Mouse (Mus musculus) kidney, adult 18-20 months (tissue): ENCODE results near the gene Spr.
"Not testable (repeated sequence)": the region's sequence is repeated elsewhere in the genome, so short reads cannot be mapped to it uniquely, and the experiment has no call there.

ENCODE experiments used
- DNase-seq: peaks from one replicate; pipeline ENCODE4 v3.0.0; 2021

The Spr gene

DNA sequence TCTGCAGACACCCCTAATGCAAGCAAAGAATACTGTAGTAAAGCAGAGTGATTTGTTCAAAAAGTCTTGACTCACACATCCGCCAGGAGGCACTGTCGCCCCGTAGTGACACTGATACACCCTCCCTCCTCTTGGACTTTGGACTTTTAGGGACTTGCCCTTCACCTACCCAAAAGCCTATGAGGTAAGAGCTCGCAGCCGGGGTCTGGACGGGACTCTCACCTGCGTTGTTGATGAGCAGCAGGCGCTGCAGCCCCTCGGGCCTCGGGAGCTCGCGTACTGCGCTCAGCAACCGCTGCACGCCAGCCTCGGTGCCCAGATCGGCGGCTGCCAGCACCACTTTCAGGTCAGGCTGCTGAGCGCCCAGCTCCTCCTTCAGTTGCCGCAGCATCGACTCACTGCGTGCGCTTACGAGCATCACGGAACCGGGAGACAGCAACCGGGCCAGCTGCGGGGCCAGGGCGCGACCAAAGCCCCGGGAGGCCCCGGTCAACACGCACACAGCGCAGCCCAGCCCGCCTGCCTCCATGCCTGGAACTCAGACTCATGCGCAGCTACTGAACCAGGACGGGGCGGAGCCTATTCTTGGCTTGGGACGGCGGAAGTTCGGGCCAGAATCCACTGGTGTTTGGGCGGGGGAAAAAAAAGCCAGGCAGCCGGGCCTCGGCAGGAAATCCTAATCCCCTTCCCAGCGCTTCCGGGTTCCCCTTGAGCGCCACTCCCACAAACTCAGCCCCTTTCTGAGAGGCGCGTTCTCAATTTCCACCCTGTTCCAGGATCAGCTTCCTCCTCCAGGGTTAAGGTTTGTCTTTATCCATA, at the start of gene Spr:
TSS of gene Spr (minus strand) at position 550 of the 819 bp plus-strand sequence.
- DNase-seq, result peak; percentile 97

DNA sequence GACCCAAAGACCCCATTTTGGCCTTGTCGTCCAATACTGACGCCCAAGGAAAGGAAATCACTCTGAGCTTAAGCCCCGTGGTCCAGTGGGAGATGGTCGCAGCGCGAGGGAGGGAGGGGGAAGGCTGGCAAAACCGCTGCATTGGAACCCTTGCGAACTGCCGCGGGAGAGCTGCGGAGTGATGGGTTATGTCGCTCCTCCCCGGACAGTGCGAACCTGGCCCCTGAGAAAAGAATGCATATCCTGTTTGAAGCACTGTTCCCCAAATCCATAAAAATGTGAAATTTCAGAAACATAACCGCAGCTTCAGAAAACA, 49.1 kb upstream of the Spr start:
- DNase-seq, result no peak

DNA sequence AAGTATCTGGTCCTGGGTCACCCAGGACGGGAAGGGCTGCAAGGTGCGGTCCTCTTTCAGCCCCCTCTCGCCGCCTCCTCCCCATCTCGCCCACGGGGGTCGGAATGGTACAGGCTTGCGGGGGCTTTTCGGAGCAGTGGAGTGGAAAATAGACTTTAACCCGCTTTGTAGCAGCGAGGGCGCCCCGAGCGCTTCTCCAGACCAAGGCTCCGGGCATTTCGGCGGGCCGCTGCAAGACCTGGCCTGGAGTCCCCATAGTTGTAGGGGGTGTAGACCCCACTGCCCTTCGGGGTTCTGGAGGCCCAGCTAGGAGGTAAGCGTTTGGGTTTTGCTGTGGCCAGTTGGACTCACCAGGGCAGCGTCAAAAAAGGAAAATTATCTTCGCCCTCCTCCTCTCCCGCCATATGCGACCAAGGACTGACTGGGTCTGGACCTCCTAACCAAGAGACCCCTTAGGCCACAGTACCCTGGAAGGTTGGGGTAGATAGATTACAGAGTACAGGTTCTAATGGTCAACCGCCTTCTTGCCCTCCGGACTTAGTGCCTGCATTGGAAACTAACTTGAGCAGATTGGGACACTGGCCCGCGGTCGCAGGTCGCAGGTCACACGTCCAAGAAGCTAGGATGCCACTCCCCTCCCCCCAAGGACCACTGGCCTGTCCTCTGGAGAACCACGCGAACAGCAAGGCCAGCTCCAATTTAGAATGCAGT, 48.6 kb upstream of the Spr start:
- DNase-seq, result peak; percentile 78

DNA sequence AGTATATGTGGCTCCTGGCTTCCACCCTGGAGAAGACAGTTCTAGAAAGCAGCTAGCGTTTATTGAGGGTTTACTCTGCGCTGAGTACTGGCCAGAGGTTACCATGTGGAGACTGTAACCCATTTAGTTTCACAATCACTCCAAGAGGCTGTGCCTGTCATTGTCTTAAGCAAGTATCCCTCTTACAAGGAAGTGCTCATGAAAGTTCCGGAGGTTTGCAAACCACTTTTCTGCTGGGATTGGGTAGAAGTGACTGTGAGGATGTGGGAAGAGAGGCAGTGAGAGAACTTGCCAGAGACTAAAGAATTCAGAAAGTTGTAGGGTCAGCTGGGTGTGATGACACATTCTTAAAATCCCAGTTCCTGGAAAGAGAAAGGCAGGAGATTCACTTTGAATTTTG, 46.4 kb upstream of the Spr start:
- DNase-seq, result no peak

DNA sequence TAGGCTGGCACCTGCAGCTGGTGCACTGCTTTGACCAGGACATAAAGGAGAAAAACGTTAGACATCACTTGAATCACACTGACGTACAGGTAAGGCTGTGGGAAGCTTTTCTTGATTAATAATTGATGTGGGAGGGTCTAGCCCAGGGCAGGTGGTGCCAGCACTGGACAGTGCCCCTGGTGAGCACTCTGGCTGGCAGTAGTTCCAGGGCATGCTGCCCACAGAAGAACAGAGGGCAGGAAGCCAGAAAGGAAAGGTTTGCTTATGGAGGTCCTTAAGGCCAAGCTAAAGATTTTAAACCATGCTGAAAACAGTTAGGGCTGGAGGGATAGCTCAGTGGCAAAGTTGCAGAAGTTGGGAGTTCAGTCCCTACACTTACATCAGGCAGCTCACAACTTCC, 42.5 kb upstream of the Spr start:
- peak; percentile 78 for DNase-seq

DNA sequence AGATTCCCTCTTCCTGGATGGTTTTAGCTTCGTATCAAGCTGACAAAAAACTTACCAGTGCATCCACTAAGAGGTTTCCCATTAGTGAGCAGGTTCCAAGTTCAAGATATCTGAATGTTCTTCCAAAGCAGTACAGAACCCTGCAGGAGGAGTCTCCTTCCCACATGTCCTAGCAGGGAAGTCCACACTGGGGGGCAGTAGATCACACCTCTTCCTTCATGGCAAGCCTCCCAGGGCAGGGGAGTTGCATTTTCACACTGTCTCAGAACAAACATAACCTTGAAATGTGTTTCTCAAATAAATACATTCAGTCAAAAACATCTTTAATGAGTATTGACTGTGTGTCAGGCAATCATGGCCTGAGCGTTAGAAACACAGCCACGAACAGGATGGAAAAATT, 42.0 kb upstream of the Spr start:
- DNase-seq, result peak; percentile 41

DNA sequence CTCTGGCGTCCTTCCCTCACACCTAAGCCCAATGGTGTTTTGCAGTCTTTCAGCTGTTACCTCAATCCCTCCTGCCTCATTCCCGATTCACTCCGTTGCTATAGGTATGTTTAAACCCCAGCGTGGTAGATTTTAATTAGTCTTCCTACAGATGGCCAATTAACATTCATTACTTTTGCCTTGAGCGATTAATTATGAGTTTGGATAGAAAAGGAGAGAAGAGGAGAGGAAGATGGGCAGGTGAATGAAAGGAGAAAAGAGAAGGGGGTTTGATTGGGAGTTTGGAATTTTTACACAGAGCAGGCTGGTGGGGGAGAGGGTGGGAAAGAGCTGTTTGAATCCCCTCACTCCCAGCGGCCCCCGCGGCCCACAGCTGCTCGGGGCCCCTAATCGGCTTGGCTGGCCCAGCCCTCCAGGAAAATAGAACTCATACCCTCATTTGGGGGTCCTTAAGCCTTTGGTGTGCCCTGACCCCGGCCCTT, 27.9 kb upstream of the Spr start:
- no peak for DNase-seq

DNA sequence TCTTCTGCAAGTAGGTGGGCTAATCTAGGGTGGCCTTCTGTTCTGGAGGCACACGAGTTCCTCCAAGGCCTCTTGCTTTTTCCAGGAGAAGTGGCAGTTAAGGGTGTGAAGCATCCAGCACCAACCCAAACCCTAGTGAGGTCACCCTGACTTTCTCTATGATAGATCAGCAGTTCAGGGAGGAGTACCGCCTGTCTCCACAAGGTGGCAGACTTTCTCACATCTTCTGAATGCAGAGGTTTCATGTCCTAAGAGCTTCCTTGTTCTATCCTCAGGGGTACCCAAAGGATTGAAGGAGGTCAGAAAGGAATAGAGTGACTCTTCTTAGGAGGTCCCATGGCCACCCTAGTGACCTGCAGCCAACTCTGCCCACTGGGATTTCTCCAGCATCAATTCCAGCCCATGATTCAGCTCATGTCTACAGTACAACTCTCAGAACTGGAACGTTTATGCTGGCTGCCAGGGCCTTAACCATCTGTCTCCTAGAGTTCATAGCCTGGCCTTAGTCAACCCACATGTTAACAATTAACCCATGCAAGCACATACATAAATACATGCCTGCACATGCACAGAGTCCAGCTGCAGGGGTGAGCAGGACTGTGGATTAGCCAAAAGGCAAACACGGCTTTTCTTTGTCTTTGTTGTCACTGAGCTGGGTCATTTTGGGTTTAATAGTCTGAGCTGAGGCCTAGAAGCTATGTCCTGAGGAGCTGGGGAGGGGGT, 22.8 kb upstream of the Spr start:
- peak; percentile 89 for DNase-seq

DNA sequence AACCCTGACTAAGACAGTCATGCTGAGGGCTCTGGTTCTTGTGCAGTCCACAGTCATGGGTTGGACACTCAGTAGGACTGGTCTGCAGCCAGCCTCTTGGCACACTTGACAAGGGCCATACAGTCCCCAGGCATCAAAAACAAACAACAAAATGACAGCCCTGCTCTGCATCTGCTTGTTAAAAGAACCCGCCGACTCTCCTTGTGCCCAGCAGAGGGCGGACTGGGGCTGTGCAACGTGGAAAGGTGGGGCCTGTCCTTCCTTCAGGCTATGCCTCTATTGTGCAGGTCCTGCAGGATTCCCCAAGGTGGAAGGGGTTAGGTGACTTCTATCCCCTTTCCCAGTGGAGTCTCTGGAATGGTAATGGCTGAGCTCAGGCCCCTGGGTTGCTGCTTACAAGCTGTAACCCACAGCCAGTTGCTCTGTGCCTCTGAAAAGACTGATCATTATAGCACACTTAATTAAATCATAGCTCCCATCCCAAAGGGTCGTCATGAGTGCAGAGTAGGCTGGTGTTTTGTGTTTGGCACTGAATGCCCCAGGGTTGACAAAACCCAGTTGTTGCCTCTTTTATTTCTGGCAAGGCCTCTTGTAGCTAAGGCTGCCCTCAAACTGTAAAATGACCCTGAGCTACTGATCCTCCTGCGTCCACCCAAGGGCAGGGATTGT, 21.7 kb upstream of the Spr start:
- peak; percentile 67 for DNase-seq

DNA sequence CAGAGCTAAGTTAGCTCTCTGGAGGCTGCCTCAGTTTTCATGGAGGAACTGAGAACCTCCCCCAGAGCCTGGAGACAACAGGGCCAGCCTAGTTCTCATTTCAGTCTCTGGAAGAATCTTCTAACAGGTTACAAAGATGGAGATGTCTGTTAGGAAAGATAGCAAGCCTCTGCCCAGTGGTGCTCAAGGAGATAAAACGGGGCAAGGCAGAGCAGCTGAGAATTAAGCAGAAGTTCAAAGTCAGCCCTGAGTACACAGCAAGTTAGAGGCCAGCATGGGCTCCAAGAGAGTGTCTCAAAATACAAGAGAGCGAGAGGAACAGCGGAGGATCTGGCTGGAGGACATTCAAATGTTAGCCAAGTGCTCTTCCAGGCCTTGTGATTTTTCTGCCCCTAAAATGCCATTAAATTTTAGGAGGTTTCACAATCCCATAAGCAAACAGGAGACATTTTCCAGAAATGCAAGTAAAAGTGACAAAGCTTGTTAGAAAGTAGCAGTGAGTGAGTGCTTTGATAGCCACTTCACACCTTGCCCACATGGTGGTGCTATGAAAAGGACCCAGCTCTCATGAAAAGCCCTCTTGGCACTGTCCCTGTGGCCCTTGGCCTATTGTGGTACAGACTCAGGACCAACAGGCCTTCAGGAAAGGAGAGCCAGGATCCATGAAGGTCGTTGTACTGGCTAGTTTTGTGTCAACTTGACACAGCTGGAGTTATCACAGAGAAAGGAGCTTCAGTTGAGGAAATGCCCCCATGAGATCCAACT, 20.7 kb upstream of the Spr start:
- DNase-seq, result not testable (repeated sequence)

DNA sequence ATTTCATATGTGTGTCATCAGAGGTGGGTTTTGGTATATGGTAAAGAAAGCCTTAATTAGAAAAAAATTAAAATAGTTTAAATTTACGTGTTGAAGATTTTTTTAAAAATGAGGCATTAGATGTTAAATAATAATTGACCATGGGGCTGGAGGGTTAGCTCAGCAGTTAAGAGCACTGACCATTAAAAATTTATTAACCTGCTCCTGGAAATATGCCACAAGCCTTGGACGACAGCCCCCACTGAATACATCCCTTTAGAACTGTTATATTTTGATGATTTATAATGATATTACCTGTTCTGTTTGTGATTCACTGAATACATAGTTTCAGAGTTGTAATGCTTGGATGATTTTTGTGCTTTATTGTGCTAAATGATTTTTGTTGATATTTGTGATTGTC, 19.0 kb upstream of the Spr start:
- not testable (repeated sequence) for DNase-seq

DNA sequence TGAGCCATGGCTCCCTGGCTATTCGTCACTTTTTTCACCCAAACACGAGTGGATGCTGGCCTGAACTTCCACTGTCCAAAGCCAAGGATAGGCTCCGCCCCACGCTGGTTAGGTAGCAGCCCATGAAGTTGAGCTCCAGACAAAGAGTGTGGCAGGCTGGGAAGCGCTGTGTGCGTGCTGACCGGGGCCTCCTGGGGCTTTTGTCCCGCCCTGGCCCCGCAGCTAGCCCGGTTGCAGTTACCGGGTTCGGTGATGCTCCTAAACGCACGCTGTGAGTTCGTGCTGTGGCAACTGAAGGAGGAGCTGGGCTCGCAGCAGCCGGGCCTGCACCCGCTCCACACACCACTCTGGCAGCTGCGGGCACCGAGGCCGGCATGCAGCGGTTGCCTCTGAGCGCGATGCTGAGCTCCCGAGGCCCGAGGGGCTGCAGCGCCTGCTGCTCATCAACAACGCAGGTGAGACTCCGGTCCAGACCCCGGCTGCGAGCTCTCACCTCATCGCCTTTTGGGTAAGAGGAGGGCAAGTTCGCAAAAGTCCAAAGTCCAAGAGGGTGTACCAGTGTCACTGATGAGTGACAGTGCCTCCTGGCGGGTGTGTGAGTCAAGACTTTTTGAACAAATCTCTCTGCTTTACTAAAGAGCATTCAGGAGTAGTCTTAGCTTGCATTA, 17.4 kb upstream of the Spr start:
- peak; percentile 75 for DNase-seq

DNA sequence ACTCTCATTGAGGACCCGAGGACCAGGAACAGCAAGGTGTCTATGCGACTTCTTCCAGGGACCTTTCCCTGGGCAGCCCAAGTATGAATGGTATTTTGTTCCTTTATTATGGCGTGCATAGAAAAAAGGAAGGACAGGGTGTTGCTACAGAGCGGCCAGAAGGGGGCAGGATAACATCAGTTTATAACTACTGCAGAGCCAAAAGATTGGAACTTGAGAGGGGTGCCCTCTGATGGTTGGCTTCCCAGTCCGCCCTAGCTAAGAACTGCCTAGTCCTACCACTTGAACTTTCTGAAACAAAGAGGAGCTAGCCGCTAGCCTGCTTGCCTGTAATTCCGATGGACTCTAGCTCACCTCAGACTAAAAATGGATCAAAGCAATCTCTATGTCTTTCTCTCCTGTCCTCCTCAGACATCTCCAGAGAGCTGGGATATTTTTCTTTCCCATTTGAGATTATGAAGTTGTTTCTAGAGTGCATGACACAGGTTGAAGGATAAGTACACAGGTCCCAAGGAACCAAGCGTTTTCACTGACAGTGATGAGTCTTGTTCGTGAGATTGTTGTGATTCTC, 16.5 kb upstream of the Spr start:
- peak; percentile 74 for DNase-seq

DNA sequence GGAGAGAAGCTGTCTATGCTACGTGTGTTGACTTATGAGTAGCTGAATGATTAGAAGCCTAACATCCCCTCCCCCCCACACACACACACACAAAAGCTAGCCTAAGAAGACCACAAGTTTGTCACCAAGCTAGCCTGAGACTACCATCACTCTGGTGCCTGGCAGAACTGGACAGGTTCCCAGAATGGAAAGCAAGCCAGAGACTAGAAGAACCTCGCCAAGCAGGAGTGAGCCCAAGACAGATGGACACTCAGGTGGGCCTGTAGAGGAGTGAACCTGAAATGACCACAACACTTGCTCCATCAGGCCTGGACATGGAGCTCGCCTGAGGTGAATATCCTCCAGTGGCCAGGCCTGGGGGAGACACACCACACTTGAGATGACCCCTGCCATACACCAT, 12.8 kb upstream of the Spr start:
- DNase-seq, result no peak

DNA sequence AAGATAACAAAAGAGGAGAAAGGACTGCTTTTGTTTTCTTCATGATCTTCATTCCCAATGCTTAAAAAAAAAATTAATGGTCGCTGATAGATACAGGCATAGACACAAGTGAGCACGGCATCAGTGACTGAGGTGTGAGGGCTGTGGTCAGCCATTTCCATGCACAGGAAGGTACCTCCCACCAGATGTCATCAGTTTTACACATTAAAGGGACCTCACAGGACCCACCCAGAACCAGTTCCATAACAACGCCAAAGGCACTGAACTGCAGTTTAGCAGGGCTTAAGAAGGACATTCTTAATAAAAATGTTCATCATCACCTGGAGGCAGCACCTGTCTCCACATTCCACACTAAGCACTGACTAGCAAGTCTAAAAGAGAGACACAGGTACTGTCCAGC, 10.1 kb upstream of the Spr start:
- no peak for DNase-seq

DNA sequence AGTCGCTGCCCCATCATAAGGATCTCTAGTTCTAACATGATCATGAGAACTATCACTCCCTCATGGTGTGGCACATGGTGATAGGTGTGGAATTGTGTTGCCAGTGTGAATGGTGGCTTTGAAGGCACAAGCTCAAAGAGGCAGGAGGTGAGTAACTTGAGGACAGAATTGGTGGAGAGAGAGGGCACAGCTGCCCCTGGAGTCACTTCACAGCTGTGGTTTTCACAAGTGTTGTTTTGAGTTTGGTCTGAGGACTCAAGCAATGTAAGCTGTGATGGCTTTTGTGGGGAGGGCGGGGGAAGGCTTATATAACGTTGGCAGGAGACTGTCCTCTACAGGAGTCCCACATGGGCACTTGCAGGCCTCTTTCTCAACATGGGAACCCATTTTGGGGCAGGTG, 6.9 kb upstream of the Spr start:
- DNase-seq, result no peak

DNA sequence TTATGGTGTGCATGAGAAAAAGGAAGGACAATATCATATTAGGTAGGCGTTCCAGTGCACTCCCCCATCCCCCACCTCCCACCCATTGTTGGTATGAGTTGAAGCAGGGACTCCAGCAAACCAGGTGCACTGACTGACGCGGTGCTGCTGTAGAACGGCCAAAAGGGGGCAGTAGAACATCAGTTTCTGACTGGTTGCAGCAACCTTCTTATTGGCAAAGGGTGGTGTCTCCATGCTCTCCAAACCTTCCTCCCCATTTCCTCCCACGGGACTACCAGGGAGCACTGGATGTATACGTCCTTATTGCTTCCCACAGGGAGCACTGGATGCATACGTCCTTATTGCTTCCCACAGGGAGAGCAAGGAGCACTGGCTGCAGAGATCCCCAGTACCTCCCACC, 3.4 kb upstream of the Spr start:
- DNase-seq, result peak; percentile 54

DNA sequence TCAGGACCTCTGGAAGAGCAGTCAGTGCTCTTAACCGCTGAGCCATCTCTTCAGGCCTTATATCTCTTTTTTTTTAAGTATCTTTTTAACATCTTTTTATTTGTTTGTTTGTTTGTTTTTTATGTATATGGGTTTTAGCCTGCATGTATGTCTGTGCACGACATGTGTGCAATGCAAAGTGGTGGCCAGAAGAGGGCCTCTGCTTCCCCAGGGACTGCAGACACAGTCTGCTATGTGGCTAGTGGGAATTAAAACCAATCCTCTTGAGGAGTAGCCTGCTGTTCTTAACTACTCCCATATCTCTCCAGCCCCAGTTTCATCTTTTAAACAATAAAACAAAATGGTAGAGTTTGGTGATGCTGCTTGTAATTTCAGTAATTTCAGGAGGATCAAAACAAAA, 2.0 kb upstream of the Spr start:
- DNase-seq, result no peak

DNA sequence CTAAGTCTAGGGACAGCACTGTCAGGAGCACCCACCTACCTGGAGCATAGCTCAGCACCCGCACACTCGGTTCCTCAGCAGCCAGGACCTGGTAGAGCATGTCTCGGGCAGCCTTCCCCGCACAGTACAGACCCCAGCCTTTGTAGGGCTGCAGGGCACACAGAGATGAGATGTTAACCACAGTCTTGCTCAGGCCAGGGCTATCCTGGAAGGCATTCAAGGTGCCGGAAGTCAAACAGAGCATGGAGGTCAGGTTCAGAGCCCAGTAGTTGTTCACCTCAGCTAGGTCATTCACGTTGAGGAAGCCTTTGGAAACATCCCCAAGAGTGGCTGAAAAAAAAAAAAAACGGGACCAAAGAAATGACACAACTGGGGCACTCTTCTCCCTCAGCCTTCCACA, 782 bp downstream of the Spr start:
- DNase-seq, result not testable (repeated sequence)

DNA sequence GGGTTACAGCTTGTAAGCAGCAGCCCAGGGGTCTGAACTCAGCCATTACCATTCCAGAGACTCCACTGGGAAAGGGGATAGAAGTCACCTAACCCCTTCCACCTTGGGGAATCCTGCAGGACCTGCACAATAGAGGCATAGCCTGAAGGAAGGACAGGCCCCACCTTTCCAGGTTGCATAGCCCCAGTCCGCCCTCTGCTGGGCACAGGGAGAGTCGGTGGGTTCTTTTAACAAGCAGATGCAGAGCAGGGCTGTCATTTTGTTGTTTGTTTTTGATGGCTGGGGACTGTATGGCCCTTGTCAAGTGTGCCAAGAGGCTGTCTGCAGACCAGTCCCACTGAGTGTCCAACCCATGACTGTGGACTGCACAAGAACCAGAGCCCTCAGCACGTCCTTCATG, 4.8 kb downstream of the Spr start:
- peak; percentile 46 for DNase-seq

DNA sequence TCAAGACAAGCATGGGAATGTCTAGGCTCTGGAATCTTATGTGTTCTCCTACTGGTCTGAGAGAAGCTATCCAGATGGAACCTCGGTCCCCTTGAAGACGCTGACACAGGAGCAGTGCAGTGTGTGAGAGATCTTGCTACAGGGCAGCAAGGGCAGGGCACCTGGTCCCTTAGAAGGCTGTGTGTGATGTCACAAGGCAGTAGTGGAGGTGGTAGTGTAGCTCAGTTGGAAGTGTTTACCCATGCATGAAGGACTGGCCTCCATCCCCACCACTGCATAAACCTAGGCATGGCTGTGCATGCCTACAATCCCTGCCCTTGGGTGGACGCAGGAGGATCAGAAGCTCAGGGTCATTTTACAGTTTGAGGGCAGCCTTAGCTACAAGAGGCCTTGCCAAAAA, 5.3 kb downstream of the Spr start:
- not testable (repeated sequence) for DNase-seq

DNA sequence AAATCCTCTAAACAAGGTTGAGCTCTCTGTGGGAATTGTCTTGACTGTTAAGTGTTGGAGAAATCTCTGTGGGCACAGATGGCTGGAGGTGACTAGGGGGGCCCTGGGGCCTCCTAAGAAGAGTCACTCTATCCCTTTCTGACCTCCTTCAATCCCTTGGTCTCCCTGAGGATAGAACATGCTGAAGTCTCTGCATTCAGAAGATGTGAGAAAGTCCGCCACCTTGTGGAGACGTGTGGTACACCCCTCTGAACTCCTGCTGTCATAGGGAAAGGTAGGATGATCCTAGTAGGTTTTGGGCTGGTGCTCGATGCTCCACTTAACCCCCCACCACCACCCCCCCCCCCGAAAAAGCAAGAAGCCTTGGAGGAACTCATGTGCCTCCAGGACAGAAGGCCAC, 5.9 kb downstream of the Spr start:
- peak; percentile 78 for DNase-seq
